Mouse (Mus musculus): ENCODE results near the gene Cphx1. TPM values are rescaled to one million over a fixed set of nuclear protein-coding genes. Genes with fewer than 3 reads are reported as not detected.
"Not testable (repeated sequence)": the region's sequence is repeated elsewhere in the genome, so short reads cannot be mapped to it uniquely, and the experiment has no call there.

Cphx1 gene
- not detected for polyA plus RNA-seq (2012; fragmentation: generic; extraction: Trizol)
- long read RNA-seq, experiment 1 = 0 reads
- long read RNA-seq, experiment 2 = 0 reads

GRCm38 (mm10) chr14:25938004-25938403 lies at the start of gene Cphx1:
Gene Cphx1, plus strand, starts transcription at chr14:25938304.
- H3K27me3 ChIP-seq (ENCODE audit: control insufficient read depth, insufficient read depth, insufficient read length); H3K36me3 ChIP-seq (ENCODE audit: control insufficient read depth, insufficient read depth): not testable (repeated sequence)

DNA sequence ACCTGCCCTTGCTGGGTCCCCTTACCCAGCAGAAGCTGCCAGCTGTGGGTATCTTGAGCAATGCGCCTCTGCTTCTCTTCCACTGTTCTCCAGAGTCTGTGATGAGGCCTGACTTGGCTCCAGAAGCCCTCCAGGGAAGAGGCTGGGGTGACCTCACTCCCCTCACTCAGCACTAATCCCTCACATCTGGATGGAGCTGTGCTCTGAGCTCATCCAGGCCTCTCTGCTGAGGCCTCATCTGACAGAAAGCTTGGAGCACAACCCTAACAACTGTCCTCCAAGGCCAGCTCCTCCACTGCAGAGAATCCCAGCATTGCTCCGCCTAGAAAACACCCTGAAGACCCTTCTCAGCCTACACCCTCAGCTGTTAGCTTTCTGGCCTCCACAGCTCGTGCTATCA lies 43.5 kb upstream of the Cphx1 start:
- not testable (repeated sequence) for H3K36me3 ChIP-seq (ENCODE audit: control insufficient read depth, insufficient read depth); H3K27me3 ChIP-seq (ENCODE audit: control insufficient read depth, insufficient read depth, insufficient read length); H3K79me2 ChIP-seq (ENCODE audit: control insufficient read depth, insufficient read depth); H3K4me3 ChIP-seq (ENCODE audit: insufficient read depth, poor library complexity, severe bottlenecking); H3ac ChIP-seq (ENCODE audit: control insufficient read depth, insufficient read length, low read depth); H3K79me3 ChIP-seq (ENCODE audit: low read depth)

More at GRCm38 (mm10) chr14:25938004-25938403, at the start of gene Cphx1:
- H3ac ChIP-seq (ENCODE audit: control insufficient read depth, insufficient read length, low read depth); H3K79me3 ChIP-seq (ENCODE audit: low read depth); H3K4me3 ChIP-seq (ENCODE audit: insufficient read depth, poor library complexity, severe bottlenecking); H3K79me2 ChIP-seq (ENCODE audit: control insufficient read depth, insufficient read depth): not testable (repeated sequence)

GRCm38 (mm10) chr14:25895686-25896085 lies 42.4 kb upstream of the Cphx1 start:
- not testable (repeated sequence) for H3K36me3 ChIP-seq (ENCODE audit: control insufficient read depth, insufficient read depth); H3K79me2 ChIP-seq (ENCODE audit: control insufficient read depth, insufficient read depth); H3K4me3 ChIP-seq (ENCODE audit: insufficient read depth, poor library complexity, severe bottlenecking); H3K27me3 ChIP-seq (ENCODE audit: control insufficient read depth, insufficient read depth, insufficient read length); H3K79me3 ChIP-seq (ENCODE audit: low read depth); H3ac ChIP-seq (ENCODE audit: control insufficient read depth, insufficient read length, low read depth)

DNA sequence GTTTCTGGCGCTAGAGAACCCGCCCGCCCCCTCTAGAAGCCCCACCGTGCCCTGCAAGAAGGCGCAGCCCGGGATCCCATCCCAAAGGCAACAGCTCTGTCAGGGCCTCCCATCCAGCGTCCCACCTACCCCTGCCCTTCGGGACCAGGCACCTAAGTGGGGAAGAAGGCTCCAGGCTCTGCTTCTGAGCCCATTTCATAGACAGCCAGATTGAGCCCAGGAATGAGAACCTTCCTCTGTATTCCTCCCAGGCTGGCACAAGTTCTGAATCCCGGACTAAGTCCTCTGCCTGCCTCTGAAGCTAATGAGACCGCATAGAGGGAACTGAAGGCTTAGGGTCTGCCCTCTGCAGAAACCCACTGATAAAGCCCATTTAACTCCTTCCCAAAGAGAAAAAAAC lies 35.1 kb upstream of the Cphx1 start, which contains the start of gene Plac9a:
Gene Plac9a, minus strand, starts transcription at position 101 of the 400 bp plus-strand sequence.
- not testable (repeated sequence) for H3ac ChIP-seq (ENCODE audit: control insufficient read depth, insufficient read length, low read depth); H3K4me3 ChIP-seq (ENCODE audit: insufficient read depth, poor library complexity, severe bottlenecking); H3K79me3 ChIP-seq (ENCODE audit: low read depth); H3K27me3 ChIP-seq (ENCODE audit: control insufficient read depth, insufficient read depth, insufficient read length); H3K79me2 ChIP-seq (ENCODE audit: control insufficient read depth, insufficient read depth); H3K36me3 ChIP-seq (ENCODE audit: control insufficient read depth, insufficient read depth)

DNA sequence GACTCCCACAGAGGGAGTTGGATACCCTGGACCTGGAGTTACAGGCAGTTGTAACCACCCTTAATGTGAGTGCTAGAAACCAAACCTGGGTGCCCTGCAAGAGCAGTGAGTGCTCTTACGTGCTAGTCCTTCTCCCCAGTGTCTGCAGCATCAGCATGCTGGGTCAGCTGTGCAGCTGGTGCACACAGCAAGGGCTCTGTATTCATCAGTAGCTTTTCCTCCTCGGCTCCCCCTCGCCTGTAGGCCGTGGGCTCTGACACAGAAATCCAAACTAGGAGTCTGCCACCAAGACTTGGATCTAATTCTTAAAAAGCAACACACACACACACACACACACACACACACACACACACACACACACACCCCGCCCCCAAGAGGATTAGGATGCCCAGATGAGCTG lies 32.9 kb upstream of the Cphx1 start:
- not testable (repeated sequence) for H3K27me3 ChIP-seq (ENCODE audit: control insufficient read depth, insufficient read depth, insufficient read length); H3K4me3 ChIP-seq (ENCODE audit: insufficient read depth, poor library complexity, severe bottlenecking); H3K79me2 ChIP-seq (ENCODE audit: control insufficient read depth, insufficient read depth)

GRCm38 (mm10) chr14:25907272-25907671 lies 30.8 kb upstream of the Cphx1 start:
- not testable (repeated sequence) for H3K27me3 ChIP-seq (ENCODE audit: control insufficient read depth, insufficient read depth, insufficient read length); H3K79me2 ChIP-seq (ENCODE audit: control insufficient read depth, insufficient read depth); H3K36me3 ChIP-seq (ENCODE audit: control insufficient read depth, insufficient read depth); H3ac ChIP-seq (ENCODE audit: control insufficient read depth, insufficient read length, low read depth); H3K4me3 ChIP-seq (ENCODE audit: insufficient read depth, poor library complexity, severe bottlenecking); H3K79me3 ChIP-seq (ENCODE audit: low read depth)

More for the DNA sequence above, 32.9 kb upstream of the Cphx1 start:
- H3K79me3 ChIP-seq (ENCODE audit: low read depth); H3ac ChIP-seq (ENCODE audit: control insufficient read depth, insufficient read length, low read depth); H3K36me3 ChIP-seq (ENCODE audit: control insufficient read depth, insufficient read depth): not testable (repeated sequence)

DNA sequence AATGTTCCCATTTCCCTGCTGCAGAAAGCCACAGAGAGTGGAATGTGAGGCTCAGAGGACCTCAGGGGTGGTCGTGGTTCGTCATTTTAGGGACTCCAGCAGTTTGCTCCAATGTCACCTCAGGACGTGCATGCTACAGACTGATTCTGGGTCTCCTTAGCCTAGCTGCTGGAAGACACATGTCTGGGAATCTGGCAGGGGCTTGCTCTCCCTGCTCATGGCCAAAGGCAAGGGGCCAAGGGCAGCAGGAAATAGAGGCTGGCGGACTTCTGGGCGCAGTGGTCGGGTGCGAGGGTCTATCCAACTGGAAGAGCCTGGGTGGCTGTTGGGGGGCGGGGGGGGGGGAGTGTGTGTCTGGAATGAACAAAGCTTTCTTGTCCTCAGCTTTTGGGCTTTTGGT lies 29.1 kb upstream of the Cphx1 start:
- not testable (repeated sequence) for H3K79me2 ChIP-seq (ENCODE audit: control insufficient read depth, insufficient read depth); H3K27me3 ChIP-seq (ENCODE audit: control insufficient read depth, insufficient read depth, insufficient read length); H3ac ChIP-seq (ENCODE audit: control insufficient read depth, insufficient read length, low read depth); H3K79me3 ChIP-seq (ENCODE audit: low read depth); H3K36me3 ChIP-seq (ENCODE audit: control insufficient read depth, insufficient read depth); H3K4me3 ChIP-seq (ENCODE audit: insufficient read depth, poor library complexity, severe bottlenecking)

- H3K79me3 ChIP-seq (ENCODE audit: low read depth); H3K27me3 ChIP-seq (ENCODE audit: control insufficient read depth, insufficient read depth, insufficient read length); H3K4me3 ChIP-seq (ENCODE audit: insufficient read depth, poor library complexity, severe bottlenecking); H3K79me2 ChIP-seq (ENCODE audit: control insufficient read depth, insufficient read depth); H3ac ChIP-seq (ENCODE audit: control insufficient read depth, insufficient read length, low read depth); H3K36me3 ChIP-seq (ENCODE audit: control insufficient read depth, insufficient read depth): not testable (repeated sequence)
These were observed 19.5 kb upstream of the Cphx1 start for GRCm38 (mm10) chr14:25918427-25919170.

- not testable (repeated sequence) for H3K79me3 ChIP-seq (ENCODE audit: low read depth); H3K4me3 ChIP-seq (ENCODE audit: insufficient read depth, poor library complexity, severe bottlenecking); H3K36me3 ChIP-seq (ENCODE audit: control insufficient read depth, insufficient read depth); H3K79me2 ChIP-seq (ENCODE audit: control insufficient read depth, insufficient read depth); H3K27me3 ChIP-seq (ENCODE audit: control insufficient read depth, insufficient read depth, insufficient read length); H3ac ChIP-seq (ENCODE audit: control insufficient read depth, insufficient read length, low read depth)
These were observed 11.1 kb upstream of the Cphx1 start for GRCm38 (mm10) chr14:25926814-25927561.

- not testable (repeated sequence) for H3K36me3 ChIP-seq (ENCODE audit: control insufficient read depth, insufficient read depth); H3K27me3 ChIP-seq (ENCODE audit: control insufficient read depth, insufficient read depth, insufficient read length); H3ac ChIP-seq (ENCODE audit: control insufficient read depth, insufficient read length, low read depth); H3K79me2 ChIP-seq (ENCODE audit: control insufficient read depth, insufficient read depth); H3K4me3 ChIP-seq (ENCODE audit: insufficient read depth, poor library complexity, severe bottlenecking); H3K79me3 ChIP-seq (ENCODE audit: low read depth)
These were observed 10.6 kb upstream of the Cphx1 start, which contains the start of gene Tmem254a for GRCm38 (mm10) chr14:25927562-25927881. Gene Tmem254a, minus strand, starts transcription at chr14:25927672.

DNA sequence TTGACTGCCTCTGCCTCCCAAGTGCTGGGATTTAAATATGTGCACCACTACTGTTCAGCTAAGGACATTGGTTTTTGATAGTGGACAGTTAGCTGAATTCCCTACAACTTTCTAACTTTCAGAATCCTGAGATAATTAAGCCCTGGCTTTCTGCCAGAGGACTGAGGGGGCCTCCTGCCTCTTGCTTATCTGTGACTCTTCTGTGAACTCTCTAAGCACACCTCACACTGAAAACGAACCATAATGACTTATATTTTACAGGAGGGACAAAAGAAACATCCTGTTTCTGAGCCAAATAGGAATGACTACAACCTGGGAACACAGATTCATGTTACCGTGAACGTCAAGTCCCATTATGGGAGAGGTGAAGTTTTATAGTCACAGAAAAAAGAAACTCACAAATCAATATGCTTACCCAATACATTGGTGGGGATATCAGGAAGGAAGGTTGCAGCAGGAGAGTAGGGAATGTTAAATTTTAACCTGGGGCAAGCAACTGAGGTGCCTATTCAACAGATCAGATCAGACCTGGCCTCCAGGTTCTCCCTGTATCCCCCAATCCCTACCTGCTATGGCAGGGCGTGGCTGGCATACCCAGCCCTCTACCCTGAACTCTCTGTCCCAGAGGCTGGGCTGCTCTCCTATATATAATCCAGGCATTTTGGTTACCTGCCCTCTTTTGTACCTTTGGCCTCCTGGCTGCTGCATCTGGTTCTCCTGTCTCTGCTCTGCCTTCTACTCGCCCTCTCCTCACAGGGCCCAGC lies 1.1 kb upstream of the Cphx1 start:
- H3K79me3 ChIP-seq (ENCODE audit: low read depth); H3K36me3 ChIP-seq (ENCODE audit: control insufficient read depth, insufficient read depth): not testable (repeated sequence)

More for the DNA sequence above, 1.1 kb upstream of the Cphx1 start:
- not testable (repeated sequence) for H3K79me2 ChIP-seq (ENCODE audit: control insufficient read depth, insufficient read depth); H3ac ChIP-seq (ENCODE audit: control insufficient read depth, insufficient read length, low read depth); H3K27me3 ChIP-seq (ENCODE audit: control insufficient read depth, insufficient read depth, insufficient read length); H3K4me3 ChIP-seq (ENCODE audit: insufficient read depth, poor library complexity, severe bottlenecking)

Data from C2C12 (cell line).